Mouse (Mus musculus): ENCODE measurements at regions not wholly inside any gene's neighbourhood (a gene's known extent, or its start where the extent isn't known, plus 50 kb on each side); places are given as distances from the start of the nearest gene placed in this dataset.

DNA sequence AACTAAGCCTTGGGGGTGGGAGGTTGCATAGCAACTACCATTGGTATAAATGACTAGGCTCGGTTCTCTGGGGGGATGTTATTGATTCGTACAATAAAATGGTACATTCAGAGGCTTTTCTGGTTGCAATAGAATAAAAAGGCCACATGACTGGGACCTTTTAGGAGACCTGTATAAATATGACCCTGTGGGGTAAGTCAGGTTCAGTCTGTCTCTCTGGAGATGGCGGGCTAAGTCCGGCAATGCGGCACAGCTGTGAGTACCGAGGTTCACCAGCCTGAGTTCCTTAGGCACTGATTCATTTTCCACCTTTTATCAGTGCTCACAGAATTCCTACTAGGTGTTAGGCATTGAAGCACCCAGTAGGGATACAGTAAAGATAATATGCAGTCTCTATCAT, 115.5 kb downstream of the Qpct start:
- no peak for DNase-seq (ENCODE audit: low read depth, low spot score)

- no peak for DNase-seq (ENCODE audit: low read depth, low spot score)
Observed at GRCm38 (mm10) chr17:79164874-79165553, 113.3 kb downstream of the Qpct start.

- DNase-seq (ENCODE audit: low read depth, low spot score): no peak
Observed at GRCm38 (mm10) chr17:79163983-79164382, 112.3 kb downstream of the Qpct start.

- DNase-seq (ENCODE audit: low read depth, low spot score): no peak
Observed at GRCm38 (mm10) chr17:79154138-79154537, 102.4 kb downstream of the Qpct start.

- no peak for DNase-seq (ENCODE audit: low read depth, low spot score)
Observed at GRCm38 (mm10) chr17:79152823-79153222, 101.1 kb downstream of the Qpct start.

GRCm38 (mm10) chr17:79147883-79148282, 96.2 kb downstream of the Qpct start:
- DNase-seq (ENCODE audit: low read depth, low spot score): no peak

DNA sequence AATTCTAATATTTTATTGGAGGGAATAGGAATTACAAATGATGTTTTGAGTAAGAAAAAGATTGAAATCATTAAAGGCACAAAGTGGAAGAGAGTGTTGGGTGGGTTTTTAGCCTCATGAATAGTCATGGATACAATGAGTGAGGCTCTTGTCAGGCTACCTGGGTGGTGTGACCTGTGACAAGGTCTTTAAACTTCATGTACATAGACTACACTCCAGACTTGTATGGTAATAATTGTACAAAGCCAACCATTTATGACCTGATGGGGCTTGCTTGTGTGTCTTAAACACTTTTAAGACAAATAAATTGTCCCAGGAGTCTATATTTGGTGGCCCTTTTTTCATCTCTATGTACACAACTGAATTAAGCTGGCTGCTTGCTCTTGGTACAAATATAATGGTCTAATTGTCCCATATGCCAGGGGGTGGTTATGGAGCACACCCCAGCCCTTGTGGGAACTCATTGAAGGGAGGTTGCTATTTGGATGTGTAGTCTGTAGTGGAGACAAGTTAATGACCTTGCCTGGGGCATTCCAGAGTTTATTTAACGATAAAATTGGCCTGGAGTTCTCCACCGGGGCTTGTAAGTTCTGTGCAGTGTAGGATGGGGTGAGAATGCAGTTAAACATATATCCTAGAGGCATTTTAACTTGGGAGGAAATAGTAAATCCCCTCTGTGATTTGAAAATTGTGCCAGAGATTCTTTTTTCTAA, 93.4 kb downstream of the Qpct start:
- DNase-seq (ENCODE audit: low read depth, low spot score): no peak

DNA sequence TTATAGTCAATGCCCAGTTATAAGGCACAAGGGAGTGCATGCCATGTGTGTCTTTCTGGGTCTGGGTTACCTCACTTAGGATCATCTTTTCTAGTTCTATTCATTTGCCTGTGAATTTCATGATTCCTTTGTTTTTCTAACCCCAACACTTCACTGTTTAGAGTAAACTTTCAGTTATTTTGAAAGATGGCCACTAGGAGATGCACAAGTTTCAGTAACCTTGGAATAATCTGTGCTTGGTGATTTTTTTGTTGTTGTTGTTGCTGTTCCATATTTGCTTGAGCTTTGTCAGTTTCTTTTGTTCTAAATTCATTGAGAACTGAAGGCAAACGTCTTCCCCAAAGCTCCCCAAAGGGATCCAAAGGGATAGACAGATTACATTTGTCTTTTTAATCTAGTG, 91.3 kb downstream of the Qpct start:
- DNase-seq (ENCODE audit: low read depth, low spot score): no peak

Measured in WW6 (cell line).